Mouse (Mus musculus) intestine, embryonic 16.5 days (tissue): Measurements from ENCODE around the gene E130114P18Rik. TPM values are rescaled to one million over a fixed set of nuclear protein-coding genes. Genes with fewer than 3 reads are reported as not detected.

ENCODE experiments used
- ATAC-seq: fragments of 200-750 bp; cut with Nextera tagmentation; 2 replicates; pipeline ENCODE4 v1.8.0; 2017; ENCODE audit warnings: moderate TSS enrichment, moderate library complexity
- H3K27ac ChIP-seq: fragments of 300-500 bp; sonication (generic); 2 replicates; pipeline ENCODE4 v1.5.1; 2014; ENCODE audit warnings: mild to moderate bottlenecking, low read length
- H3K27me3 ChIP-seq: fragments of 300-500 bp; sonication (generic); replicated peaks from 2 replicates; pipeline ENCODE4 v1.6.1; 2014; ENCODE audit warnings: low read length, control low read depth, mixed read lengths; ENCODE audit not compliant: control insufficient read depth, insufficient read depth
- H3K36me3 ChIP-seq: fragments of 300-500 bp; sonication (generic); 2 replicates; pipeline ENCODE4 v1.6.1; 2014; ENCODE audit warnings: low read length, control low read depth; ENCODE audit not compliant: control insufficient read depth, insufficient read depth
- H3K4me1 ChIP-seq: fragments of 300-500 bp; sonication (generic); 2 replicates; pipeline ENCODE4 v1.6.1; 2014; ENCODE audit warnings: low read length, control low read depth, mixed read lengths; ENCODE audit not compliant: control insufficient read depth, insufficient read depth
- H3K4me2 ChIP-seq: fragments of 300-500 bp; sonication (generic); 2 replicates; pipeline ENCODE4 v1.6.1; 2014; ENCODE audit warnings: low read depth, low read length, control low read depth
- H3K4me3 ChIP-seq: fragments of 300-500 bp; sonication (generic); 2 replicates; pipeline ENCODE4 v1.5.1; 2014; ENCODE audit warnings: mild to moderate bottlenecking, low read length
- H3K9ac ChIP-seq: fragments of 300-500 bp; sonication (generic); 2 replicates; pipeline ENCODE4 v1.6.1; 2014; ENCODE audit warnings: low read depth, low read length
- H3K9me3 ChIP-seq: fragments of 300-500 bp; sonication (generic); 2 replicates; pipeline ENCODE4 v1.6.1; 2016; ENCODE audit warnings: low read length, control low read depth; ENCODE audit not compliant: control insufficient read depth
- WGBS: fragments of 180-500 bp; shearing (Covaris S2); extraction: QIAGEN DNeasy Blood & Tissue Kit; methylation state at CpG from one replicate; pipeline ENCODE4 v1.1.7; 2014; 5-methylcytosine and 5-hydroxymethylcytosine counted together
- polyA plus RNA-seq: library from polyadenylated mRNA; unstranded; fragments of >200 nt; fragmentation: Nextera tagmentation; extraction: Ambion mirVana; gene quantifications from 2 replicates; pipeline ENCODE4 v1.2.1, GENCODE M21; 2015

The E130114P18Rik gene
- polyA plus RNA-seq, 1 experiment from 2014 or later: 2.6 TPM

DNA sequence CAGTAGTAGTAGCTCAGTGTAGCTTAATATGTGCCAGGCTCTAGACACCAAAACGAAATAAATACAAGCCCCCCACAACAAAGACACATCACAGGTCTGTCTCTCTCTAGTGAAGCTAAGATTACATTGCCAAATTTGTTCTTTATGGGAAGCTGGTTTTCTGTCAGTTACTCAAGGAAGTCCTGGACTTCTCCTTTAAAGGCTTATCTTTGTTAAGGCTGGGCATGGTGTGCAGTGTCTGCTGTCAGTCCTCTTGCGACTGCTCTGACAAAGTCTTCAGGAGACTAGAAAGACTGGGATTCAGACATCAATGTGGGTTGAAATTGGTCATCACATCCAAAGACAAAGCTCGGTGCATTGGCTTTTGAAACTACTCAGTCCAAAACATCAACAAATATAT lies 31.0 kb upstream of the E130114P18Rik start:
- H3K4me1 ChIP-seq: no peaks in the 10 kb centered on the region
- H3K9me3 ChIP-seq: no peaks in the 10 kb centered on the region
- no peak overlapping the region for H3K4me3 ChIP-seq
- no peaks in the 10 kb centered on the region for H3K27me3 ChIP-seq
- 86% methylated on average over 3 of the region's 3 CpGs for WGBS
- no peaks in the 10 kb centered on the region for H3K36me3 ChIP-seq
- H3K27ac ChIP-seq: no peak overlapping the region
- no peak for ATAC-seq
- no peak overlapping the region for H3K4me2 ChIP-seq
- no peak overlapping the region for H3K9ac ChIP-seq

DNA sequence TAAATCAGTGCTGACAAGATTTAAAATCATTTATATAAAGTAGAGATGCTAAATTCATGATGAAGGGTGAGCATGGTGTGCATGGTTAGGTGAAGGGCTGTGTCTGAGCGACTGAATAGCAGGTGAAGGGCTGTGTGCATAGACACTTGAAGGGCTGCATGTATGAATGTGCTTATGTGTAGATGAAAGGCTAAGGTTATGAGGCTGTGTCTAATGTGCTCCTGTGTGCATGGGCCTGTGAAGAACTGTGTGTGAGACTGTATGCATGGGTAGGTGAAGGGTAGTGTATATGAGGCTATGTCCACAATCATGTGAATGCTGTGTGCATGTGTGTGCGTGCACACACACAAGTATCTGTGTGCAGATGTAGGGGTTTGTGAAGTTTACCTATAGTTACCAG lies 29.0 kb upstream of the E130114P18Rik start:
- Histone ChIP-seq H3K4me2 (no peak overlapping the region), H3K27ac (no peak overlapping the region), H3K27me3 (no peaks in the 10 kb centered on the region), H3K9ac (no peak overlapping the region), H3K4me1 (no peaks in the 10 kb centered on the region), H3K4me3 (no peak overlapping the region), H3K36me3 (peaks cover 2% of the 10 kb centered on the region; the same call in 1 of the 2 replicates), H3K9me3 (0 out of 2 replicates have a peak, but pooled peaks cover 2% of the 10 kb centered on the region)
- 90% methylated on average over 2 of the region's 2 CpGs for WGBS
- no peak for ATAC-seq

DNA sequence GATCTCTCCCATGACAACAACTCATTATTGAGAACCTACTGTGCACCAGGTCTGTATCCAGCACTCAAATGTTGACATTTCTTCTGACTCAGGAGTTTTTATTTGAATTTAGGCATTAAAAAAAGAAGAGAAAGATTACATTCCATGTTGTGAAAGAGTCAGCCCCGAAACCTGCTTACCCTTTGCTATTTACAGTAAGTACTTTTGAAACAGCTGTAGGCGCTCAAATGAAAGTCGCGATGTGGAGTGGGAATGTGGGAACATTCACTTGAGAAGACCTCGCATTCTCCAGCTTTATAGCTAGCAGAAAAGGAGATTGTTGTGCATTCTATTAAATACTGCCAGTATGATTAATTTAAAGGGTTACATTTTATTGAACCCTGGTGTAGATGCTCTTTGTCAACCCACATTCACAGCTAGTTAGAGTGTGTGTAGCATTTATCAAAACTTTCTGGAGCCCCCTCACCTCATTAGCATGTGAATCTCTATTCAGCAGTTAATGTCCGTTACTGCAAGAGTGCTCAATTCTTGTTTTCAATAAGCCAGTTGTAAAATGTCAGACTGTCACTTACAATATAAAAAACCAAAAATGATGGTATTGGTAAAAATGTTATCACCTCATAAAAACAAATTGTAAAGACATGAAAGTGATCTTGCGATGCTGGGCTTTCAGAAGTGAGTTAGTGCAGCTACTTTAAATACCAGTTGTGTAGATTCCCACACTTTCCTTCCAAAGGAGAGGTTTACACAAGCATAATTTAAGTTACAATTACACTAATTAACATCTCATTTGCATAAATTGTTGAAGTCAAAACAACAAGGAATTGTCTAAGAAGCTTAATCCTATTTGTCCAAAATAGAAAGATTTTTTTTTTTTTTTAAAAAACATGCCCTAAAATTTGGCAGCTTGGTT lies 28.3 kb upstream of the E130114P18Rik start:
- Histone ChIP-seq H3K27ac (no peak overlapping the region), H3K4me1 (no peaks in the 10 kb centered on the region), H3K9ac (no peak overlapping the region), H3K4me2 (no peak overlapping the region), H3K4me3 (no peak overlapping the region), H3K9me3 (0 out of 2 replicates have a peak, but pooled peaks cover 2% of the 10 kb centered on the region), H3K27me3 (no peaks in the 10 kb centered on the region), H3K36me3 (peaks cover 6% of the 10 kb centered on the region)
- WGBS: 49% methylated on average over 7 of the region's 7 CpGs
- ATAC-seq: no peak

DNA sequence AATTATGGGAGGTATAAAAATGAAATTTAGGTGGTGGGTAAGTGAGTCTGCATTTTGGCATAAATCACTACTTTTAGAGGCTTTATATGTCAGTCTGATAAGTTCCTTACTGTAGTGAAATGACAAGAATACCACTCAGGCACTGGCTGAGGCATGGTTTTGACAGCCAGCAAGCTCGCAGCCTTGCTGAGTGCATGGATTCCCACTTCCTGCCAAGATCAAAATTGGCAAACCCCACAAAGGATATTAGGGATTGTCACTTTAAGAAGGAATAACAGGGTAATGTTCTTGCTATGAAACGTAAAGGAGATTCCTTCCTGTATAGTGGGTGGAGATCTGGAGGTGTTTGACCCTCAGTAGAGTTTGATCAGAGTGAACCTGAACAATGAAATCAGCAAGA lies 27.4 kb upstream of the E130114P18Rik start:
- H3K27ac ChIP-seq: no peak overlapping the region
- ATAC-seq: no peak
- WGBS: 42% methylated on average over 2 of the region's 2 CpGs

DNA sequence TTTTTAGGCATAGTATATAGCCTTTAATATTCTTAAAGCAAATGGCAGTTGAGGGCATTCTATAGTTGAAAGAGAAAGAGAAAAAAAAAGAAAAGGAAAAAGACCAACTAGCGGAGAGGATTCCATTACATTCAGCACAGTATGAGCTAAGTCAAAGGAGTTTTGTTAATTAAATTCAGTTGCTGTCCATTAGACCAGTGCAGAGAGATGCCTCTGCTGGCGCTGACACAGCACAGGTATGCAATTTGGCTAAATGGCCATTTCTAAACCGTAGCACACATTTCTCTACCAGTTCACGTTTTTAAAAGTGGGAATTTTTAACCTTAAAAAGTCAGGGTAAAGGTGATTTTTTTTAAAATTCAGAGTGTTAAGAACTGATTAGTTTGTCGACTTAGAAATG lies 26.8 kb upstream of the E130114P18Rik start:
- H3K4me1 ChIP-seq: no peaks in the 10 kb centered on the region
- H3K9ac ChIP-seq: no peak overlapping the region
- no peak overlapping the region for H3K27ac ChIP-seq
- H3K4me3 ChIP-seq: no peak overlapping the region
- H3K4me2 ChIP-seq: no peak overlapping the region
- H3K27me3 ChIP-seq: no peaks in the 10 kb centered on the region
- H3K9me3 ChIP-seq: 0 out of 2 replicates have a peak, but pooled peaks cover 2% of the 10 kb centered on the region
- H3K36me3 ChIP-seq: peaks cover 6% of the 10 kb centered on the region
- 78% methylated on average over 5 of the region's 5 CpGs for WGBS
- no peak for ATAC-seq

More for the DNA sequence above, 27.4 kb upstream of the E130114P18Rik start:
- Histone ChIP-seq H3K4me3 (no peak overlapping the region), H3K4me1 (no peaks in the 10 kb centered on the region), H3K9ac (no peak overlapping the region), H3K27me3 (no peaks in the 10 kb centered on the region), H3K36me3 (peaks cover 6% of the 10 kb centered on the region), H3K9me3 (0 out of 2 replicates have a peak, but pooled peaks cover 2% of the 10 kb centered on the region), H3K4me2 (no peak overlapping the region)

DNA sequence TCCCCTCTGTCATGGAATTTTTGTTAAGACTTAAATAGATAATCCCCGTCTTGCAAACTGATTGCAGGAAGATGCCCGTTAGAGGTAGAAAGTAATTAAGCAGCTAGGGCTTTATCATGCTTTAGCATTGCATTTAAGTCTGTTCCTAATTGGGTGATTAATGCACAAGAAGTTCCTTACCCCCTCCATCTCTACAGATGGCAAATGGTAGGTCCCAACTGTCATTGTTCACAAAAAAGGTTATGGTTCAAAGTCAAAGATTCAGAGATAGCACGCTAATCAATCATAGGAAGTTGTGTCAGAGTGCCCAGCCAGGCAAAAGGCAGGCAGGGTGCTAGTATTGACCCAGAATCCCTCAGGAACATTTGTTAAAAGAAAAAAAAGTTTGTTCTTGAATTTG lies 25.9 kb upstream of the E130114P18Rik start:
- 0 out of 2 replicates have a peak, but pooled peaks cover 2% of the 10 kb centered on the region for H3K9me3 ChIP-seq
- no peak overlapping the region for H3K27ac ChIP-seq
- H3K4me3 ChIP-seq: no peak overlapping the region
- no peaks in the 10 kb centered on the region for H3K27me3 ChIP-seq
- H3K4me2 ChIP-seq: no peak overlapping the region
- no peak for ATAC-seq
- peaks cover 6% of the 10 kb centered on the region for H3K36me3 ChIP-seq
- H3K9ac ChIP-seq: no peak overlapping the region
- WGBS: 90% methylated on average over 3 of the region's 3 CpGs
- no peaks in the 10 kb centered on the region for H3K4me1 ChIP-seq

DNA sequence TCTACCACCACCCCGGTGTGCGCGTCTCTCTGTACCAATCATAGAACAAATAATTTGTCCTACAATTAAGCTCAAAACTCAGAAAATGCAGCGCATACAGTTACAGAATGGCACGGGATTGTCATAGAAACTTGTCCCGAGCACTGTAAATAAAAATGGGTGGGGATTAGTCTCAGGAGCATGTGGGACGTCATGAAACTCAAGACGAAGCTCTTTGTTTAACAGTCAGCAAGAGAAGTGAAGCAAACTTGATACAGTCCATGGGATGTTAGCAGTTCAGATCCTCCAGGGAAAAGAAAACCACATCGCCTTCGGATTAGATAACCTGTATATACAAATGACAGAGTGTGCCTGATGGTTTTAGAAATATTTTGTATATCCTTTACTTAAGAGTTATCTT lies 18.6 kb upstream of the E130114P18Rik start:
- Histone ChIP-seq H3K4me1 (no peaks in the 10 kb centered on the region), H3K27ac (no peak overlapping the region), H3K4me2 (no peak overlapping the region), H3K4me3 (no peak overlapping the region), H3K9me3 (no peaks in the 10 kb centered on the region), H3K27me3 (no peaks in the 10 kb centered on the region), H3K9ac (no peak overlapping the region), H3K36me3 (peaks cover 2% of the 10 kb centered on the region; the same call in 1 of the 2 replicates)
- no peak for ATAC-seq
- 79% methylated on average over 10 of the region's 10 CpGs for WGBS

DNA sequence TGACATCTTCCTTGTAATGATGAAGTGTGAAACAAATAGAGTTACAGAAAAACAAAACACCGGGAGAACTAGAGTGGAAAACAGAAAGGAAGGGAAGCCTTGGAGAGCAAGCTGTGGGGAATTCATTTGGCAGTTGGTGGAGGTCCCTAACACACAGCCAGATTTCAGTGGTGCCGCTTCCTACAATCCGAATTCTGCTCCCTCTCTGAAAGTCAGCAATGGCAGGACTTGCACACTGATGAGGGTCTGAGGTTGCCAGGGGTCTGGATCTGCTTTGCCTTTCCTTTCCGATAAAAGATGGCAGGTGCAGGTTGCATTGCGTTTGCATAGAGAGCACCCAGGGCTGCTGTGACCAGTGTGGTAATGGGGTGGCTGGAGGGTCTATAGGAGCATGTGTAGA lies 18.1 kb upstream of the E130114P18Rik start:
- 84% methylated on average over 5 of the region's 5 CpGs for WGBS
- H3K27ac ChIP-seq: no peak overlapping the region
- no peak overlapping the region for H3K4me2 ChIP-seq

DNA sequence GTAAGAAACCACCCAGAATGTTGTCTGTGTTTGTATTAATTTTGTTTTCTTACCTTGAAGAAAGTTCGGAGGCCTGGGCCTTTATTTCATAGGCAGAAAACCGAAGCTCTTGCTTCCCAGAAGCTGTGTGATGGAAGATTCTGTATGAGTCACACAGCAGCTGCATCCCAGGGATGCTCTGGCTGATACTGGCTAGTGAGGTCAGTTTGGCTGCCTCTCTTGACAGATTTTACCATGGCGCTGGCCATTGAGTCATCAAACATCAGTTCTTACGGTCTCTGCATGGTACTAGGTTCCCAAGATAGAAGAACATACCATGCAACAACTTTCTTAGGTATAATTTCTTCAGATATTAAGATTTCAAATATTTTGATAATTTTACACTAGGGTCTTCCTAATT lies 17.0 kb upstream of the E130114P18Rik start:
- no peak for ATAC-seq
- WGBS: 85% methylated on average over 4 of the region's 4 CpGs
- H3K36me3 ChIP-seq: 0 out of 2 replicates have a peak, but pooled peaks cover 2% of the 10 kb centered on the region
- H3K4me1 ChIP-seq: no peaks in the 10 kb centered on the region
- H3K27ac ChIP-seq: no peak overlapping the region
- H3K9me3 ChIP-seq: no peaks in the 10 kb centered on the region
- no peak overlapping the region for H3K9ac ChIP-seq
- H3K27me3 ChIP-seq: no peaks in the 10 kb centered on the region
- H3K4me3 ChIP-seq: no peak overlapping the region
- H3K4me2 ChIP-seq: no peak overlapping the region

More for the DNA sequence above, 18.1 kb upstream of the E130114P18Rik start:
- Histone ChIP-seq H3K9ac (no peak overlapping the region), H3K4me3 (no peak overlapping the region), H3K27me3 (no peaks in the 10 kb centered on the region), H3K9me3 (no peaks in the 10 kb centered on the region), H3K4me1 (no peaks in the 10 kb centered on the region), H3K36me3 (0 out of 2 replicates have a peak, but pooled peaks cover 2% of the 10 kb centered on the region)
- no peak for ATAC-seq
